Mouse (Mus musculus): Measurements from ENCODE around the gene Tspyl3.

The Tspyl3 gene

GRCm38 (mm10) chr2:153175995-153176570, 49.2 kb downstream of the Tspyl3 start:
- DNase-seq (ENCODE audit: extremely low spot score) = no peak
